Mouse (Mus musculus) adrenal gland, postnatal 10 days (tissue): Measurements from ENCODE around the gene Pum1. TPM values are rescaled to one million over a fixed set of nuclear protein-coding genes. Genes with fewer than 3 reads are reported as not detected.

Experiments used
- DNase-seq: peaks from one replicate; pipeline ENCODE4 v3.0.0; 2021; ENCODE audit warnings: mixed read lengths
- total RNA-seq, 2 experiments: library from RNA; stranded (reverse); gene quantifications; 2 replicates each; pipeline ENCODE4 v1.2.3; 2021

The Pum1 gene
- total RNA-seq, 2 experiments from 2014 or later, result 68.9 to 81.9 TPM

DNA sequence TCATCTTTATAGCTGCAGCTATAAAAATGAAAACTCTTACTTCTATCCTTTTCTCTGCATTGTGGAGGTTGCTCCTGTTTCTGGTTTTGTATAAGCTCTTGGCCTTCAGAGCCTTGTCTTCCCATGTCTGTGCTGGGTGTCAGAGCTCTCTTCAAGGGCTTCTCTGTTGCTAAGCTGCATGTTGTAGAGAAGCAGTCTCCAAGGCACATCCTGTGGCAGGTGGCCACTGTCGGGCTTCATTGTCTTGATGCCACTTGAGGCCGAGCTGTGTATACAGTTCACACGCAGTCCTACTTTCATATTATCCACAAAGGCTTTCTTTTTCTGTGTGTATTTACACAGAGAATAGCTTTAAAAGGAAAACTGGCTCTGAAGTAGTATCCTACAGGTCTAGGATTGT lies 63.0 kb downstream of the Pum1 start:
- DNase-seq, result no peak

- DNase-seq, result no peak
These were observed 72.8 kb downstream of the Pum1 start for GRCm38 (mm10) chr4:130735957-130736356.

DNA sequence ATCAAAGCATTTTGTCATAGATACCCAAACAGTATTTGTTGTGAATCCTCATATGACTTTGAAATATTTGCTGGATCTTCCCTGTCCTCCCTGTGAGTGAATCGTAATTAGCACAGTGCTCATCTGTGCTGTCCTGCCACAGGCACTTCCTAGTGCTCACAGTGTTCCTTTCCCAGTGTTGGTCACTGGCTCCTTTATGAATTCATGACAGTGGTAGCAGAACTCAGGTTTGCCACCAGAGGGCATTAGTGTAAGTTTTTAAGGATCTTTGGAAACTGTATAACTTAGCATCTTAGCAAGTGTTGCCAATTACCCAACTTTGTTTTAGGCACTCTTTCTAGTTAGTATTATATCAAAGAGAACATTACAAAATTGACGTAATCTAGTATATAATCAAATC lies 75.4 kb downstream of the Pum1 start:
- peak; percentile 67 for DNase-seq

DNA sequence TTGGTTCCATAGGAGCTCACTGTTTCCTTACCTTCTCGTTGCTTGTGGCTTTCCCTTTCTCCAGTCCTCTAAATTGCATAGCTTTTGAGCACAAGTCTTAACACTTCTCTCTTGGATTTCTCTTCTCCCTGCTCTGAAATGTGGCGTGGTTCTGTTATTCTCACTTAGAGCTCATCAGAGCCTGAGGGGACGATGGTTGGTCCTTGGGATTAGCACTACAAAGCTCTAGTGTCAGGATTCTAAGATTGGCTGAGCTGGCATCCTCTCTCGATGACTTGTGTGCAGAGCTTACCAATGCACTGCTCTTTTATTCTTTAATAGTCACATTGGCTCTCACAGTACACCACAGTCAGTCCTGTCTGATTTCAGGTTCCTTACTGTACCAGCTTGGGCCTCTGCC lies 80.9 kb downstream of the Pum1 start:
- DNase-seq, result no peak

DNA sequence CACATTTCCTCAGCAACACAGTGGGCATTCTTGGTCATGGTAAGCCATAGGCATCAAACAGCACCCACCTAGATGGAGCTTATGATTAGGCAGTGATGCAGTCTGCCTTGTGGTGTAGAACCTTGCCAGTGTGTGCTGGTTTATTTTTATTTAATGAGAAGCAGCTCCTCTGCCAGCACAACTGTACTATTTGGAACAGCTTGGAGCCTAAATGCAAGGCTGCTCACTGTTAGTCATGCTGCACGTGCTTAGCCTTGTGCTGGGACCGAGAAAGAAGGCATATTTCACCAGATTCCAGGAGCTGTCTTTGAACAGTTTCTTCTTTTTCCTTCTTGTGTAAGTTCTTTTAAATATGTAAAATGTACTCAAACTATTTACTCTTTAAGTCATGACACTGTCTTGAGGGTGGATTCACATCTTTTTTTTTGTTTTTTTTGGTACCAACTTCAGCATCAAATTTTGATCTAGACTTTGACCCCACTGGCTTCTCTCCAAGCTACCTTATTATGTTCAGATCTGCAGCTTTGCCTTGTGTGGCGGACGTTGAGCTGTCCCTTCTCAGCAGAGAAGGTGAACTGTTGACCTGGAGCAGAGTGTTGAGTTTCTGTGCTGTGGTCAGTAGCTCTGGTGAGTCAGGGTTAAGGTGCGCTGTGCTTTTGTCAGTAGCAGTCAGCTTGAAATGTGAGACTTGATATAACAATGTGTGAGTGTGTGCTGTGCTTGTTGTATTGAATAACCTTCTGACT lies 82.6 kb downstream of the Pum1 start:
- peak; percentile 56 for DNase-seq

GRCm38 (mm10) chr4:130749566-130749965 lies 86.4 kb downstream of the Pum1 start:
- no peak for DNase-seq

- no peak for DNase-seq
These were observed 88.8 kb downstream of the Pum1 start for GRCm38 (mm10) chr4:130751966-130752365.

GRCm38 (mm10) chr4:130752591-130752990 lies 89.5 kb downstream of the Pum1 start:
- no peak for DNase-seq

GRCm38 (mm10) chr4:130753755-130754154 lies 90.6 kb downstream of the Pum1 start:
- DNase-seq, result no peak

GRCm38 (mm10) chr4:130754776-130755175 lies 91.7 kb downstream of the Pum1 start:
- DNase-seq, result no peak

- no peak for DNase-seq
These were observed 96.8 kb downstream of the Pum1 start for GRCm38 (mm10) chr4:130759875-130760274.

DNA sequence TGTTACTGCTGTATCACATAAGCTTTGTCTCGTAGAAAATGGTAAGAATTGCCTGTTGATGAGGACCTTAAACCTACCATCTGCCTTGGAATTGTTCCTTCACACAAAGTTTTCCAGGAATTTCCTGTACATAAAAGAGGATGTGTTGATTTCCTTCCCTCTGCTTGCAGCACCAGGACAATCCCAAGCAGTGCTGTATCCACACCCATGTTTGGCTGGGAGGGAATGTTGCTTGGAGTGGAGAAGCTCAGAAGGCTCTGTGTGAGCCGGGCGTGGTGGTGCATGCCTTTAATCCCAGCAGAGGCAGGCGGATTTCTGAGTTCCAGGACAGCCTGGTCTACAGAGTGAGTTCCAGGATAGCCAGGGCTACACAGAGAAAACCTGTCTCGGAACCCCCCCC lies 98.7 kb downstream of the Pum1 start:
- DNase-seq, result no peak

DNA sequence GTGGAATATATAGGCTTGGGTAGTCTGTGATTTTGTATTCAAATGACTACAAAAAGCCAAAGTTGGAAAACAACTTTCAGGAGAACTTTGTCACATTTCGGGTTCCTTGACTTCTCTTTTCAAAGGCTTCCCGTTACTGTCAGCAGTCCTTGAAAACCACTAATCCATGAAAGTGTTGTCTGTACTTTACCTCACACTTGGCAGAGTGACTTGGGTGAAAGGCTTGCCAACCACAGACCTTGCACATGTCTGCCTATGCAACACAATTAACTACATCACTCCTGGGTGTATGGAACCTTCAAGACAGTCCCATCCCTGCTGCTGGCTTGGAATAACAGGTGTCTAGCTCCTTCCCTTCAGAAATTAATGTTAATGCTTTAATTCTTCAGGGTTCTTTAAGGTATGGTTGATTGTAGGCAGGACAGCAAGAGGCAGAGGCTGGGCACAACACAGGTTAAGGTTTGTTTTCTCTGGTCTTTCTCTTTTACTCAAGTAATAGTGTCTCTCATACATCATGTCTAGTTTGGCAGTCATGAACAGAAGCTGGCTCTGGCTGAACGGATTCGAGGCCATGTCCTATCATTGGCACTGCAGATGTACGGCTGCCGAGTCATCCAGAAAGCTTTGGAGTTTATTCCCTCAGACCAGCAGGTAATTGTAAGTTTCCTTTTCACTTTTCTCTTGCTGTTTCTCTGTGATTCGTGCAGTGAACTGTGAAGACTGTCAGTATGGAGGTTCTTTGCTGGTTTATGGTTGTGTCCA lies 102.5 kb downstream of the Pum1 start:
- peak; percentile 37 for DNase-seq

DNA sequence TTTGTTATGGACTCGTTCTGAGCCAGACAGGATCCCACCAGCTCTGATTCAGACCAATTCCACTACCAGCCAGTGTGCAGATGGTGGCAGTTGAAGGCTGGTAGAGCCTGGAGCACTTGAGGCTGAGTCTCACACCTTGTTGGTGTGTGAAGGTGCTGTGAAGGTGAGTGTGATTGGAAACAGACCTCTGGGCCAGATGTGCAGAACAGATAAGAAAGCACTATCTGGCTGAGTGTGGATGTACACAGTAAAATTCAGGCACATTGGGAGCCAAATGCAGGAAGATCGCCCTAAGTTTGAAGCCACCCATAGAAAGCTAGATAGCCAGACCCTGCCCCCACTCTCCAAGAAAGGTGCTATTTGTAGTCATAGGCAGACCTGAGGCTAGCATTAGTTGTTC lies 103.3 kb downstream of the Pum1 start:
- no peak for DNase-seq

DNA sequence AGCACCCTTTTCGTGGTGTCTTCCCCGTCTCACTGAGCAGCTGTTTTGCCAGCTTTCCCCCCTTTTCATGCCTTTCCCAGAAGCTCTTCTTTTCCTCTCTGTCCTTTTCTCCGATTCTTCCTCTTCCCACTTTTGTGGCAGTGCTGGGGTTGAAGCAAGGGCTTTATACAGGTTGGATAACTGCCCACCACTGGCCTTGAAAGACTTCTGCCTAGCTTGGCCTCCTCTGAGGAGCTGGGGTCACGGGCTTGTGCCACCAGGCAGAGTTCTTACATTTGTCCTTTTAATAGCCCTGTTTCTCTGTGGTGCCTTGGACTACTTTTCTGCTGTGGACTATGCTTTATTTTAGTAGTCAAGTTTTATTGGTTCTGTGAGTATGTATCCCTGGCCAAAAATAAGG lies 103.8 kb downstream of the Pum1 start:
- peak; percentile 41 for DNase-seq

DNA sequence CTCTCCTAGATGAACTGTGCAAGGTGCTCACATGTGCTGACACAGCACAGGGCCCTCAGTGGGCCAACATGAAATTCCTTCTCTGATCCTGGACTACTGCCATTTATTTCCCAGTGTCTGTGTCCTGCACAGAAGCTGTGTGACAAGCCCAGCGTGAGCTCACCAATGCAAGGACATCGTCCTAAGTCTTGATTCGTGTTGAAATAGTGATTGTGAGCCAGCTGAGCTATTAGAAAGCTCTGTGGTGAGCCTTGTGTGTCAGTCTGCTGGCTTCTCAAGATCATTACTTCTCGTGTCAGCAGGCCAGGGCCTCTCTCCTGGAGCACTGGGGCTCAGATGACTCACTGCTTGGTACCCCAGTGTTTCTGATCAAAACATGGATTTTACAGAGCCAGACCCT lies 110.8 kb downstream of the Pum1 start:
- peak; percentile 40 for DNase-seq

- no peak for DNase-seq
These were observed 111.7 kb downstream of the Pum1 start for GRCm38 (mm10) chr4:130774822-130775221.

DNA sequence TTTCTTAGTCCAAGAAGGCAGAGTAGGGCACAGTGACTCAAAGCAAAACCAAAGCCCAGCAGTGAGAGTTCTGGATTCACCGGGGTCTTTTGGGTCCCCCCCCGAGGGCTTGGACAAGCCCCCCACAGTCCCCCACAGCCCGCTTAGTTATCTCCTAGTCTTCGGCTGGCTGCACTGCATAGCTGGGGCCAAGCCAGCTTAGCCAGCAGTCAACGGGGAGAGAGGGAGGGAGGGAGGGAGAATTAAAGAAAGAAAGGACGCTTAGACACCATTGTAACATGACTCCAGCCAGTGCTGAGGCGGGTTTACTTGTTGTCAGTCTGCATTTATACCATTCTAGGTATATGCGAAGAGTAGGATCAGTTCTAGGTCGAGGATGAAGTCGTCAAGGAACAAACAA lies 114.5 kb downstream of the Pum1 start:
- no peak for DNase-seq

GRCm38 (mm10) chr4:130779037-130779436 lies 115.9 kb downstream of the Pum1 start:
- no peak for DNase-seq

DNA sequence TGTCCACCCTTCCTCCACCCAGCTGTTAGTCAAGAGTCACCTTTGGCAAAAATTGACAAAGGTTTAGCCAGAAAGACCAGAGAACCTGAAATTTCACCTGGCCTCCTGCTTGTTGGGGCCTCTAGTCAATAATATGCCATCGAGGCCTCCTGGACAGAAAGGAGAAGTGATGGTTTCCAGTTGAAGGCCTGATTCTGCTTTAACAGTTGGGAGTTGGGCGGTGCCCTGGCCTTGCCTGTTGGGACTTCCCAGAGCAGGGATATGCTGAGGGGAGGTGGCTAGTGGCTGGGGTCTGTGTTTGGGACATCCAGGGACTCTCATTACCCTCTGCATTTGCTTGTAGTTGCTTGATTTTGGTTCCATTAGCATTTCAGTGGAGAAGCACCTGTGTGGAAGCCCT lies 119.4 kb downstream of the Pum1 start:
- DNase-seq, result no peak

DNA sequence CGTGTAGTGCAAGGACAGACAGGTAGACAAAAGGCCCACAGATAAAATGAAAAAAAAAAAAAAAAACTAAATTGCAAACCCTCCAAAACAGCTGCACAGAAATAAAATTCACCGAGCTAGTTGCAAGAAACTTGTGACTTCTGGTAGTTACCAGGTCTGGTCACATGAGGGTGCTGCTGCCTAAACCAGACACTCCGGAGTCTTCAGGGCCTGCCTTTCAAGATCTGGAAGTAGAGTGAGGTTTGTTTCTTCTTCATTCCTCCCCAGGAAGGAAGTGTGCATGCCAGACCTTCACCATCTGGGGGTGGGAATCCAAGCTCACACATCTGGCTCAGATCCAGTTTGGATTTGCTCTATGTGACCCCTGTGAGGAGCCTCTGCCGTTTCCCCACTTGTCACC lies 121.6 kb downstream of the Pum1 start:
- peak; percentile 70 for DNase-seq

DNA sequence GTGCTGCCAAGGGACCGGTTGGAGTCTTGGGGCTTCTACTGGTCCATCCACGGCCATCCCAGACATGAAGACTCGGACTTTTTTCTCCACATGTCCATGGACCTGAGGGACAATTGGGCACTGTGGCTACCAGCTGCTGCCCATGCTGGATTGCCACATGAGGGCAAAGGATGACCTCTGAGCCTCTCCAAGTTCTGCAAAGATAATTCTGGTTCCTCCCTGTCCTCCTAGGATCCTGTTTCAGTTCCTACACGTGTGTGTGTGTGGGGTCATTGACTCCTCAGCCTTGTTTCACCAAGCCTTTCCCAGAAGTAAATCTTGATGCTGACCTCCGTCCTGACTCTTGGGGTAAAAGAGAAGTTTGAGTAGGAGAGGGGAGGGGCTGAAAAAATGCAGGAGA lies 124.4 kb downstream of the Pum1 start:
- DNase-seq, result no peak

GRCm38 (mm10) chr4:130790180-130790579 lies 127.1 kb downstream of the Pum1 start:
- peak; percentile 89 for DNase-seq

DNA sequence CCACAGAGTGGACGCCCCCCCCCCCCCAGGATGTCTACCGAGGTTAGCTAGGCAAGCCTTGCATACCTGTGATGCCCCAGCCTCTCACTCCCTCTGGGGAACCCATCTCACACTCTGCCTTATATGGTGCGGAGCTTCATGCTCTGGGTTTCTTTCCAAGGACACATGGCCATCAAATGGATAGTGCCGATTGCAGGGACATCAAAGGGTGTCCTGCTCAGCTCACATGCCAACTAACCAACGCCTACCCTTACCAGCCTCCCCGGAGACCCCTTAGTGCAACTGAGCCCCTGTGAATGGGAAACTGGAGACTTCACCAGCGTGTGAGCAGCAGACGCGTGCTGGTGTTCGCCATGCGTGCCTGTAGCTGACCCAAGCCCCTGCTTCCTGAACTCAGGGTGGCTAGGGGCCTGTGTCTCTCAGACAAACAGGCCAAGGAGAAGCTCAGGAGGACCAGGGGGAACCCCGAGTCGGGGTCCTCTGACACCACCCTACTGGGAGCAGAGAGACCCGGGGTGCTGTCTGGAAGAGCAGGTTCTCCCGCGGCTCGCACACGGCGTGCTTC lies 128.8 kb downstream of the Pum1 start:
- peak; percentile 37 for DNase-seq
